Mouse (Mus musculus) embryonic facial prominence, embryonic 15.5 days (tissue): Measurements from ENCODE around the gene Noct. TPM values are rescaled to one million over a fixed set of nuclear protein-coding genes. Genes with fewer than 3 reads are reported as not detected.

Experiments
- ATAC-seq: fragments of 200-750 bp; cut with Nextera tagmentation; 2 replicates; pipeline ENCODE4 v1.8.0; 2017; ENCODE audit warnings: low read depth, moderate TSS enrichment; ENCODE audit not compliant: insufficient number of reproducible peaks, low FRiP score, low TSS enrichment
- H3K27ac ChIP-seq: fragments of 300-500 bp; sonication (generic); replicated peaks from 2 replicates; pipeline ENCODE4 v1.5.1; 2015; ENCODE audit warnings: mild to moderate bottlenecking, inconsistent platforms
- H3K27me3 ChIP-seq: fragments of 300-500 bp; sonication (generic); 2 replicates; pipeline ENCODE4 v1.6.1; 2015; ENCODE audit warnings: inconsistent platforms
- H3K36me3 ChIP-seq: fragments of 300-500 bp; sonication (generic); 2 replicates; pipeline ENCODE4 v1.6.1; 2015; ENCODE audit warnings: mild to moderate bottlenecking, inconsistent platforms
- H3K4me1 ChIP-seq: fragments of 300-500 bp; sonication (generic); 2 replicates; pipeline ENCODE4 v1.6.1; 2015; ENCODE audit warnings: inconsistent platforms
- H3K4me2 ChIP-seq: fragments of 300-500 bp; sonication (generic); replicated peaks from 2 replicates; pipeline ENCODE4 v1.6.1; 2015; ENCODE audit warnings: mild to moderate bottlenecking, inconsistent platforms
- H3K4me3 ChIP-seq: fragments of 300-500 bp; sonication (generic); replicated peaks from 2 replicates; pipeline ENCODE4 v1.5.1; 2015; ENCODE audit warnings: mild to moderate bottlenecking, inconsistent platforms
- H3K9ac ChIP-seq: fragments of 300-500 bp; sonication (generic); 2 replicates; pipeline ENCODE4 v1.6.1; 2015; ENCODE audit warnings: inconsistent platforms
- H3K9me3 ChIP-seq: fragments of 300-500 bp; sonication (generic); replicated peaks from 2 replicates; pipeline ENCODE4 v1.6.1; 2016; ENCODE audit warnings: inconsistent platforms
- WGBS: fragments of 180-500 bp; shearing (Covaris S2); methylation state at CpG from one replicate; pipeline ENCODE4 v1.1.7; 2015; 5-methylcytosine and 5-hydroxymethylcytosine counted together
- polyA plus RNA-seq: library from polyadenylated mRNA; unstranded; fragments of >200 nt; fragmentation: Nextera tagmentation; extraction: Ambion mirVana; gene quantifications from 2 replicates; pipeline ENCODE4 v1.2.1, GENCODE M21; 2015

Noct gene
- polyA plus RNA-seq, 1 experiment from 2014 or later, result 11.3 TPM

GRCm38 (mm10) chr3:51232205-51232910 is 8.1 kb downstream of the Noct start:
- H3K4me1 ChIP-seq, result peaks cover 23% of the 10 kb centered on the region
- no peak overlapping the region for H3K4me3 ChIP-seq
- no peaks in the 10 kb centered on the region for H3K27me3 ChIP-seq
- H3K36me3 ChIP-seq, result no peaks in the 10 kb centered on the region
- no peak overlapping the region for H3K4me2 ChIP-seq
- no peak for ATAC-seq
- no peak overlapping the region for H3K27ac ChIP-seq
- H3K9me3 ChIP-seq, result no peaks in the 10 kb centered on the region
- WGBS, result 85% methylated on average over 3 of the region's 3 CpGs
- no peak overlapping the region for H3K9ac ChIP-seq

GRCm38 (mm10) chr3:51233474-51233873 is 9.2 kb downstream of the Noct start:
- no peaks in the 10 kb centered on the region for H3K9me3 ChIP-seq
- WGBS, result 56% methylated on average over 5 of the region's 5 CpGs
- peaks cover 27% of the 10 kb centered on the region for H3K4me1 ChIP-seq
- no peak overlapping the region for H3K27ac ChIP-seq
- H3K9ac ChIP-seq, result no peak overlapping the region
- H3K4me2 ChIP-seq, result no peak overlapping the region
- ATAC-seq, result no peak
- H3K27me3 ChIP-seq, result no peaks in the 10 kb centered on the region
- no peak overlapping the region for H3K4me3 ChIP-seq
- no peaks in the 10 kb centered on the region for H3K36me3 ChIP-seq

GRCm38 (mm10) chr3:51233918-51234751 is 9.9 kb downstream of the Noct start:
- 35% methylated on average over 13 of the region's 13 CpGs for WGBS
- Histone ChIP-seq H3K27me3 (no peaks in the 10 kb centered on the region), H3K36me3 (no peaks in the 10 kb centered on the region), H3K27ac (no peak overlapping the region), H3K4me2 (no peak overlapping the region; the same call in 1 of the 2 replicates), H3K9me3 (no peaks in the 10 kb centered on the region), H3K4me3 (no peak overlapping the region), H3K9ac (no peak overlapping the region), H3K4me1 (peaks cover 24% of the 10 kb centered on the region)
- no peak; the same call in 1 of the 2 replicates for ATAC-seq

GRCm38 (mm10) chr3:51234752-51235055 is 10.5 kb downstream of the Noct start:
- peaks cover 24% of the 10 kb centered on the region for H3K4me1 ChIP-seq
- H3K9ac ChIP-seq, result no peak overlapping the region
- H3K36me3 ChIP-seq, result no peaks in the 10 kb centered on the region
- H3K4me3 ChIP-seq, result no peak overlapping the region
- ATAC-seq, result no peak
- no peaks in the 10 kb centered on the region for H3K9me3 ChIP-seq
- WGBS, result 67% methylated on average over 5 of the region's 5 CpGs
- no peak overlapping the region for H3K27ac ChIP-seq
- H3K27me3 ChIP-seq, result no peaks in the 10 kb centered on the region
- no peak overlapping the region; the same call in 1 of the 2 replicates for H3K4me2 ChIP-seq

GRCm38 (mm10) chr3:51238515-51238914 is 14.3 kb downstream of the Noct start:
- Histone ChIP-seq H3K27me3 (no peaks in the 10 kb centered on the region), H3K4me3 (no peak overlapping the region), H3K4me2 (no peak overlapping the region), H3K36me3 (no peaks in the 10 kb centered on the region), H3K9ac (no peak overlapping the region), H3K9me3 (no peaks in the 10 kb centered on the region), H3K27ac (no peak overlapping the region), H3K4me1 (peaks cover 17% of the 10 kb centered on the region)
- no peak for ATAC-seq
- WGBS, result 75% methylated on average over 7 of the region's 7 CpGs

GRCm38 (mm10) chr3:51239541-51239940 is 15.3 kb downstream of the Noct start:
- H3K4me2 ChIP-seq, result no peak overlapping the region
- ATAC-seq, result no peak
- no peaks in the 10 kb centered on the region for H3K27me3 ChIP-seq
- H3K27ac ChIP-seq, result no peak overlapping the region
- H3K4me3 ChIP-seq, result no peak overlapping the region
- H3K36me3 ChIP-seq, result no peaks in the 10 kb centered on the region
- WGBS, result 91% methylated on average over 3 of the region's 3 CpGs
- H3K9ac ChIP-seq, result no peak overlapping the region
- H3K9me3 ChIP-seq, result no peaks in the 10 kb centered on the region
- peaks cover 8% of the 10 kb centered on the region; the same call in 1 of the 2 replicates for H3K4me1 ChIP-seq

GRCm38 (mm10) chr3:51247704-51248103 is 23.5 kb downstream of the Noct start:
- peak; percentile 70 for ATAC-seq
- H3K27me3 ChIP-seq, result no peaks in the 10 kb centered on the region
- WGBS, result 52% methylated on average over 16 of the region's 16 CpGs
- H3K9me3 ChIP-seq, result no peaks in the 10 kb centered on the region
- no peak overlapping the region for H3K9ac ChIP-seq
- no peaks in the 10 kb centered on the region for H3K4me1 ChIP-seq
- no peak overlapping the region for H3K4me3 ChIP-seq
- H3K4me2 ChIP-seq, result no peak overlapping the region
- H3K27ac ChIP-seq, result 0 out of 2 replicates have a peak overlapping the region, but pooled peaks have one; percentile 17
- H3K36me3 ChIP-seq, result peaks cover 22% of the 10 kb centered on the region

GRCm38 (mm10) chr3:51248600-51248999 is 24.4 kb downstream of the Noct start:
- Histone ChIP-seq H3K4me2 (no peak overlapping the region), H3K4me3 (no peak overlapping the region), H3K27me3 (no peaks in the 10 kb centered on the region), H3K9me3 (no peaks in the 10 kb centered on the region), H3K9ac (no peak overlapping the region), H3K4me1 (no peaks in the 10 kb centered on the region), H3K36me3 (peaks cover 31% of the 10 kb centered on the region), H3K27ac (no peak overlapping the region)
- 87% methylated on average over 6 of the region's 6 CpGs for WGBS
- no peak for ATAC-seq

- no peak for ATAC-seq
- Histone ChIP-seq H3K9me3 (no peaks in the 10 kb centered on the region), H3K9ac (no peak overlapping the region), H3K4me1 (no peaks in the 10 kb centered on the region), H3K4me2 (no peak overlapping the region), H3K27ac (no peak overlapping the region), H3K36me3 (peaks cover 36% of the 10 kb centered on the region), H3K4me3 (no peak overlapping the region), H3K27me3 (no peaks in the 10 kb centered on the region)
- WGBS, result 90% methylated on average over 11 of the region's 11 CpGs
Observed at GRCm38 (mm10) chr3:51249460-51249859, 25.2 kb downstream of the Noct start.

- ATAC-seq, result no peak
- Histone ChIP-seq H3K27ac (no peak overlapping the region), H3K4me1 (no peaks in the 10 kb centered on the region), H3K9ac (no peak overlapping the region), H3K4me3 (no peak overlapping the region), H3K4me2 (no peak overlapping the region), H3K27me3 (no peaks in the 10 kb centered on the region), H3K9me3 (no peaks in the 10 kb centered on the region), H3K36me3 (peaks cover 36% of the 10 kb centered on the region)
- WGBS, result 94% methylated on average over 13 of the region's 13 CpGs
Observed at GRCm38 (mm10) chr3:51249866-51250265, 25.6 kb downstream of the Noct start.

- WGBS, result 75% methylated on average over 5 of the region's 5 CpGs
Observed at GRCm38 (mm10) chr3:51251057-51251456, 26.8 kb downstream of the Noct start.

More at GRCm38 (mm10) chr3:51251057-51251456, 26.8 kb downstream of the Noct start:
- Histone ChIP-seq H3K4me1 (no peaks in the 10 kb centered on the region), H3K27me3 (no peaks in the 10 kb centered on the region), H3K4me3 (no peak overlapping the region), H3K9ac (no peak overlapping the region), H3K27ac (no peak overlapping the region), H3K36me3 (peaks cover 42% of the 10 kb centered on the region), H3K9me3 (no peaks in the 10 kb centered on the region), H3K4me2 (no peak overlapping the region)
- ATAC-seq, result no peak
